Mouse (Mus musculus): ENCODE measurements at regions not wholly inside any gene's neighbourhood (a gene's known extent, or its start where the extent isn't known, plus 50 kb on each side); places are given as distances from the start of the nearest gene placed in this dataset.

- H3K79me2 ChIP-seq (ENCODE audit: control insufficient read depth, insufficient read depth, low read length, poor library complexity): no peaks in the 10 kb centered on the region
- H3K9me3 ChIP-seq (replicated peaks; ENCODE audit: insufficient read depth, low read length): no peaks in the 10 kb centered on the region
- no peak overlapping the region for H3K9ac ChIP-seq (ENCODE audit: control insufficient read depth, low read depth, low read length, poor library complexity, severe bottlenecking)
- DNase-seq (ENCODE audit: low read depth, low spot score): no peak
- no peaks in the 10 kb centered on the region for H3K27me3 ChIP-seq (ENCODE audit: control insufficient read depth in 1 of 2, insufficient read depth in 2 of 2, low read length in 2 of 2)
- no peaks in the 10 kb centered on the region for H3K36me3 ChIP-seq (ENCODE audit: control insufficient read depth in 1 of 2, insufficient read depth in 2 of 2, low read length in 2 of 2)
- TF ChIP-seq NELFE (IDR thresholded peaks at IDR 0.05; ENCODE audit: low read depth, low read length) (no peak), E2F4 (IDR thresholded peaks at IDR 0.05; ENCODE audit: borderline replicate concordance, low read depth, low read length) (no peak), CHD2 (IDR thresholded peaks at IDR 0.05; ENCODE audit: low read length) (no peak), EP300 (IDR thresholded peaks at IDR 0.05; ENCODE audit: low read depth in 1 of 2, low read length in 2 of 2) (no peak), GATA1 (IDR thresholded peaks at IDR 0.05; ENCODE audit: low read depth, low read length) (no peak), USF2 (IDR thresholded peaks at IDR 0.05; ENCODE audit: borderline replicate concordance in 1 of 2, insufficient read depth in 1 of 2, low read depth in 1 of 2, low read length in 2 of 2) (no peak), ZMIZ1 (IDR thresholded peaks at IDR 0.05; ENCODE audit: low read depth, low read length) (no peak), SMC3 (IDR thresholded peaks at IDR 0.05; ENCODE audit: low read depth, low read length) (no peak), ZNF384 (IDR thresholded peaks at IDR 0.05; ENCODE audit: low read depth, low read length) (no peak), GABPA (IDR thresholded peaks at IDR 0.05; ENCODE audit: low read depth, low read length) (no peak), CHD1 (IDR thresholded peaks at IDR 0.05; ENCODE audit: low read depth, low read length) (no peak), TCF12 (IDR thresholded peaks at IDR 0.05; ENCODE audit: low read depth, low read length) (no peak), BHLHE40 (IDR thresholded peaks at IDR 0.05; ENCODE audit: borderline replicate concordance, low read depth, low read length) (no peak)
- H3K4me1 ChIP-seq (ENCODE audit: control insufficient read depth in 1 of 2, insufficient read depth in 2 of 2, low read length in 2 of 2): no peaks in the 10 kb centered on the region
- no peak overlapping the region for H3K4me3 ChIP-seq (ENCODE audit: control insufficient read depth in 1 of 2, insufficient read depth in 1 of 2, low read depth in 2 of 2, low read length in 2 of 2)
- no peak overlapping the region for H3K27ac ChIP-seq (ENCODE audit: control insufficient read depth, low read depth, low read length)
These were observed 345.4 kb upstream of the Maf start for GRCm38 (mm10) chr8:116053043-116053442.

GRCm38 (mm10) chr8:116048480-116048879 is 340.9 kb upstream of the Maf start:
- no peaks in the 10 kb centered on the region for H3K36me3 ChIP-seq (ENCODE audit: control insufficient read depth in 1 of 2, insufficient read depth in 2 of 2, low read length in 2 of 2)
- H3K9ac ChIP-seq (ENCODE audit: control insufficient read depth, low read depth, low read length, poor library complexity, severe bottlenecking): no peak overlapping the region
- H3K27me3 ChIP-seq (ENCODE audit: control insufficient read depth in 1 of 2, insufficient read depth in 2 of 2, low read length in 2 of 2): no peaks in the 10 kb centered on the region; a peak in 1 of 4 replicates
- DNase-seq (ENCODE audit: low read depth, low spot score): no peak
- TF ChIP-seq ZMIZ1 (IDR thresholded peaks at IDR 0.05; ENCODE audit: low read depth, low read length) (no peak), EP300 (IDR thresholded peaks at IDR 0.05; ENCODE audit: low read depth in 1 of 2, low read length in 2 of 2) (no peak), MYC (IDR thresholded peaks at IDR 0.05; ENCODE audit: low read depth, low read length) (no peak), POLR2A (IDR thresholded peaks at IDR 0.05; ENCODE audit: control insufficient read depth in 1 of 2, insufficient read depth in 1 of 2, low read depth in 1 of 2, low read length in 2 of 2, poor library complexity in 1 of 2) (no peak), RCOR1 (IDR thresholded peaks at IDR 0.05; ENCODE audit: low read depth, low read length) (no peak), UBTF (IDR thresholded peaks at IDR 0.05; ENCODE audit: borderline replicate concordance, insufficient read depth, low read depth, low read length) (no peak)
- H3K27ac ChIP-seq (ENCODE audit: control insufficient read depth, low read depth, low read length): no peak overlapping the region
- H3K4me1 ChIP-seq (ENCODE audit: control insufficient read depth in 1 of 2, insufficient read depth in 2 of 2, low read length in 2 of 2): no peaks in the 10 kb centered on the region
- no peaks in the 10 kb centered on the region for H3K79me2 ChIP-seq (ENCODE audit: control insufficient read depth, insufficient read depth, low read length, poor library complexity)
- H3K4me3 ChIP-seq (ENCODE audit: control insufficient read depth in 1 of 2, insufficient read depth in 1 of 2, low read depth in 2 of 2, low read length in 2 of 2): no peak overlapping the region
- H3K9me3 ChIP-seq (replicated peaks; ENCODE audit: insufficient read depth, low read length): no peaks in the 10 kb centered on the region

Measured in MEL (cell line).